ENCODE assay signal across 34 mouse cellular contexts in the genomic region with DNA sequence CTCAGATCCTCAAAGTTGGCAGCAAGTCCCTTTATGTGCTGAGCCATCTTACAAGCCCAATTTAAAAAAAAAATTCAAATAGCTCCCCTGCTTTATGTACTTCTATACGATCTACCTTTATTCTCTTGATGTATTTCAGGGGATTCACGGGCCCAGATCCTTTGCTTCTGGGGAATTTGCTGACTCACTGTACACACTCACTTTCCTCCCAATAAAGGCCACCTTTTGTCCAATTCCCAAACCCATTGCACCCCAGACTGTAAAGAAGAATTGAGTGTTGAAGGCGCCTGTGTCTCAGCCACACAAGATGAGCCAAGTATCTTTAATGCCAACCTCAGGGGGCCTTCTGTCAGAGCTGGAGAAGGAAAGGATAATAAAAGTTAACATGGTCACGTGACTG.
"Had no signal": no experiment of that assay in that cellular context is flagged by ENCODE, and none has a peak within 500 bp of the region (broad histone marks: within the 10 kb centered on the region; RNA-seq: fewer than 3 reads in every experiment).

No protein-coding gene starts in this region.

- ATAC-seq: hindbrain, embryonic 16.5 days; hindbrain, postnatal 0 days; inflammation-experienced regulatory T-cells, adult 6 months; intestine, embryonic 15.5 days; intestine, embryonic 16.5 days; intestine, postnatal 0 days had no signal

- H3K27me3 ChIP-seq: heart, embryonic 12.5 days; heart, embryonic 15.5 days; hindbrain, embryonic 12.5 days; hindbrain, embryonic 13.5 days; hindbrain, embryonic 15.5 days; intestine, embryonic 15.5 days; kidney, embryonic 15.5 days had no signal

- H3K4me1 ChIP-seq: heart, embryonic 10.5 days; heart, embryonic 12.5 days; heart, embryonic 13.5 days; heart, embryonic 15.5 days; intestine, embryonic 15.5 days; kidney, embryonic 15.5 days had no signal

- H3K4me3 ChIP-seq: heart, embryonic 10.5 days; heart, embryonic 12.5 days; heart, embryonic 13.5 days; heart, embryonic 15.5 days; hindbrain, embryonic 10.5 days; hindbrain, embryonic 12.5 days; hindbrain, embryonic 13.5 days; hindbrain, embryonic 15.5 days; intestine, embryonic 15.5 days; kidney, embryonic 15.5 days; layer of hippocampus, adult 2 months; left cerebral cortex, adult 2 months had no signal

- H3K36me3 ChIP-seq: heart, embryonic 10.5 days; heart, embryonic 12.5 days; heart, embryonic 13.5 days; heart, embryonic 15.5 days; hindbrain, embryonic 10.5 days; hindbrain, embryonic 12.5 days; hindbrain, embryonic 13.5 days; hindbrain, embryonic 15.5 days; intestine, embryonic 15.5 days; kidney, embryonic 15.5 days had no signal

- H3K9ac ChIP-seq: heart, embryonic 12.5 days; heart, embryonic 13.5 days; heart, embryonic 15.5 days; hindbrain, embryonic 12.5 days; hindbrain, embryonic 13.5 days; hindbrain, embryonic 14.5 days; hindbrain, embryonic 15.5 days; intestine, embryonic 15.5 days; kidney, embryonic 15.5 days had no signal

- H3K9me3 ChIP-seq: heart, embryonic 10.5 days; heart, embryonic 12.5 days; heart, embryonic 13.5 days; heart, embryonic 15.5 days; hindbrain, embryonic 10.5 days; hindbrain, embryonic 12.5 days; hindbrain, embryonic 13.5 days; hindbrain, embryonic 15.5 days; intestine, embryonic 15.5 days; kidney, embryonic 15.5 days had no signal

- H3K27ac ChIP-seq: heart, embryonic 10.5 days; heart, embryonic 13.5 days; heart, embryonic 15.5 days; hindbrain, embryonic 10.5 days; hindbrain, embryonic 12.5 days; hindbrain, embryonic 13.5 days; hindbrain, embryonic 14.5 days; hindbrain, embryonic 15.5 days; hindbrain, postnatal 0 days; intestine, embryonic 15.5 days; kidney, embryonic 15.5 days; kidney, postnatal 0 days; layer of hippocampus, adult 2 months; left cerebral cortex, adult 2 months had no signal

- H3K4me2 ChIP-seq: heart, embryonic 11.5 days; heart, embryonic 12.5 days; heart, embryonic 13.5 days; heart, embryonic 15.5 days; hindbrain, embryonic 12.5 days; hindbrain, embryonic 13.5 days; hindbrain, embryonic 14.5 days; hindbrain, embryonic 15.5 days; intestine, embryonic 15.5 days; kidney, embryonic 15.5 days had no signal

- DNase-seq: heart, postnatal 10 days; heart, postnatal 14 days; heart, postnatal 36 days; heart, postnatal 4 days; kidney, adult 18-20 months; kidney, adult 2 months; kidney, adult 8-10 months; kidney, adult 9 months; kidney, postnatal 10 days; kidney, postnatal 14 days; kidney, postnatal 25 days; kidney, postnatal 36 days; kidney, postnatal 4 days; layer of hippocampus, adult 9-11 months had no signal
